Mouse (Mus musculus) stomach, embryonic 14.5 days (tissue): ENCODE measurements around the gene Rnf225. TPM values are rescaled to one million over a fixed set of nuclear protein-coding genes. Genes with fewer than 3 reads are reported as not detected.
"Not testable (repeated sequence)": the region's sequence is repeated elsewhere in the genome, so short reads cannot be mapped to it uniquely, and the experiment has no call there.

ENCODE experiments used
- ATAC-seq: fragments of 200-750 bp; cut with Nextera tagmentation; 2 replicates; pipeline ENCODE4 v1.8.0; 2017; ENCODE audit warnings: low read depth, moderate TSS enrichment; ENCODE audit not compliant: insufficient number of reproducible peaks, insufficient read depth, low FRiP score
- H3K27ac ChIP-seq: fragments of 300-500 bp; sonication (generic); 2 replicates; pipeline ENCODE4 v1.5.1; 2014; ENCODE audit warnings: mild to moderate bottlenecking, low read length, moderate library complexity, mixed read lengths
- H3K27me3 ChIP-seq: fragments of 300-500 bp; sonication (generic); 2 replicates; pipeline ENCODE4 v1.6.1; 2014; ENCODE audit warnings: low read length, control low read depth, mixed read lengths; ENCODE audit not compliant: control insufficient read depth, insufficient read depth
- H3K36me3 ChIP-seq: fragments of 300-500 bp; sonication (generic); 2 replicates; pipeline ENCODE4 v1.6.1; 2014; ENCODE audit warnings: mild to moderate bottlenecking, control low read depth, low read length, moderate library complexity, mixed read lengths; ENCODE audit not compliant: control insufficient read depth, insufficient read depth
- H3K4me1 ChIP-seq: fragments of 300-500 bp; sonication (generic); 2 replicates; pipeline ENCODE4 v1.6.1; 2014; ENCODE audit warnings: low read length, control low read depth, mixed read lengths; ENCODE audit not compliant: control insufficient read depth, insufficient read depth
- H3K4me2 ChIP-seq: fragments of 300-500 bp; sonication (generic); replicated peaks from 2 replicates; pipeline ENCODE4 v1.6.1; 2014; ENCODE audit warnings: low read depth, low read length, control low read depth
- H3K4me3 ChIP-seq: fragments of 300-500 bp; sonication (generic); 2 replicates; pipeline ENCODE4 v1.5.1; 2014; ENCODE audit warnings: low read depth, low read length, control low read depth
- H3K9ac ChIP-seq: fragments of 300-500 bp; sonication (generic); replicated peaks from 2 replicates; pipeline ENCODE4 v1.6.1; 2014; ENCODE audit warnings: low read depth, mild to moderate bottlenecking, control low read depth, low read length, moderate library complexity, mixed read lengths
- H3K9me3 ChIP-seq: fragments of 300-500 bp; sonication (generic); 2 replicates; pipeline ENCODE4 v1.6.1; 2016; ENCODE audit warnings: low read depth, low read length, control low read depth; ENCODE audit not compliant: control insufficient read depth
- WGBS: fragments of 180-500 bp; shearing (Covaris S2); extraction: QIAGEN DNeasy Blood & Tissue Kit; methylation state at CpG from one replicate; pipeline ENCODE4 v1.1.7; 2014; 5-methylcytosine and 5-hydroxymethylcytosine counted together
- polyA plus RNA-seq: library from polyadenylated mRNA; unstranded; fragments of >200 nt; fragmentation: Nextera tagmentation; extraction: Ambion mirVana; gene quantifications from 2 replicates; pipeline ENCODE4 v1.2.1, GENCODE M21; 2014

Rnf225 gene
- polyA plus RNA-seq, 1 experiment from 2014 or later = 1.4 TPM

DNA sequence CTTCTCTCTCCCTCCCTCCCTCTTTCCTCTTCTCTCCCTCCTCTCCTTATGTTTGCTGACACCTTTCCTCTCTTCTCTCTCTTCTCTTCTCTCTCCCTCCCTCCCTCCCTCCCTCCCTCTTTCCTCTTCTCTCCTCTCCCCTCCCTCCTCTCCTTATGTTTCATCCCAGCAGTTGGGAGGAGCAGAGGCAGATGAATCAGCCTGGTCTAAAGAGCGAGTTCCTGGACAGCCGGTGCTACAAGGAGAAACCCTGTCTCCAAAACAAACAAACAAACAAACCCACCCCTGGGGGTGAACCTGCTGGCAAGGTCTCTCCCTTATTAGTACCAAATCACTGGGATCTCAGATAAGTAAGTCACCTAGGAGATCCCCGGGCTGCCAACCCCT, 5.9 kb upstream of the Rnf225 start:
- peaks cover 34% of the 10 kb centered on the region for H3K36me3 ChIP-seq
- H3K27ac ChIP-seq = peak overlapping the region; percentile 97
- H3K27me3 ChIP-seq = no peaks in the 10 kb centered on the region
- H3K4me2 ChIP-seq = peak overlapping the region; percentile 74
- H3K9me3 ChIP-seq = no peaks in the 10 kb centered on the region
- no peak for ATAC-seq
- 3% methylated on average over 3 of the region's 3 CpGs for WGBS
- peak overlapping the region; percentile 65 for H3K9ac ChIP-seq
- peaks cover 11% of the 10 kb centered on the region for H3K4me1 ChIP-seq
- peak overlapping the region; percentile 87 for H3K4me3 ChIP-seq

GRCm38 (mm10) chr7:12921705-12922465, 5.3 kb upstream of the Rnf225 start, which contains the start of gene Rps5:
TSS of gene Rps5 (plus strand) at chr7:12922290.
- H3K27ac ChIP-seq = peak within 1 kb of the TSS; percentile 97
- peak within 1 kb of the TSS; percentile 93 for H3K4me2 ChIP-seq
- H3K4me1 ChIP-seq = peaks cover 11% of the 10 kb centered on the region
- H3K36me3 ChIP-seq = peaks cover 40% of the 10 kb centered on the region
- no peaks in the 10 kb centered on the region for H3K9me3 ChIP-seq
- peak within 1 kb of the TSS; percentile 89 for H3K9ac ChIP-seq
- H3K27me3 ChIP-seq = no peaks in the 10 kb centered on the region
- under 1% methylated on average over 55 of the region's 55 CpGs for WGBS
- peak within 1 kb of the TSS; percentile 87 for H3K4me3 ChIP-seq
- ATAC-seq = peak; percentile 98

GRCm38 (mm10) chr7:12922729-12923128, 4.5 kb upstream of the Rnf225 start:
- H3K36me3 ChIP-seq = peaks cover 40% of the 10 kb centered on the region
- no peak for ATAC-seq
- H3K9me3 ChIP-seq = no peaks in the 10 kb centered on the region
- peak overlapping the region; percentile 89 for H3K9ac ChIP-seq
- whole genome bisulfite sequencing = 4% methylated on average over 8 of the region's 8 CpGs
- H3K4me2 ChIP-seq = peak overlapping the region; percentile 93
- H3K27me3 ChIP-seq = no peaks in the 10 kb centered on the region
- peak overlapping the region; percentile 87 for H3K4me3 ChIP-seq
- peak overlapping the region; percentile 11; the same call in 1 of the 2 replicates for H3K27ac ChIP-seq
- peaks cover 11% of the 10 kb centered on the region for H3K4me1 ChIP-seq

GRCm38 (mm10) chr7:12926316-12926715, 900 bp upstream of the Rnf225 start:
- no peak overlapping the region for H3K4me2 ChIP-seq
- no peak for ATAC-seq
- H3K9ac ChIP-seq = no peak overlapping the region
- H3K9me3 ChIP-seq = no peaks in the 10 kb centered on the region
- peaks cover 16% of the 10 kb centered on the region for H3K4me1 ChIP-seq
- H3K36me3 ChIP-seq = peaks cover 40% of the 10 kb centered on the region
- 83% methylated on average over 7 of the region's 7 CpGs for WGBS
- H3K4me3 ChIP-seq = no peak overlapping the region
- no peak overlapping the region for H3K27ac ChIP-seq
- H3K27me3 ChIP-seq = no peaks in the 10 kb centered on the region

DNA sequence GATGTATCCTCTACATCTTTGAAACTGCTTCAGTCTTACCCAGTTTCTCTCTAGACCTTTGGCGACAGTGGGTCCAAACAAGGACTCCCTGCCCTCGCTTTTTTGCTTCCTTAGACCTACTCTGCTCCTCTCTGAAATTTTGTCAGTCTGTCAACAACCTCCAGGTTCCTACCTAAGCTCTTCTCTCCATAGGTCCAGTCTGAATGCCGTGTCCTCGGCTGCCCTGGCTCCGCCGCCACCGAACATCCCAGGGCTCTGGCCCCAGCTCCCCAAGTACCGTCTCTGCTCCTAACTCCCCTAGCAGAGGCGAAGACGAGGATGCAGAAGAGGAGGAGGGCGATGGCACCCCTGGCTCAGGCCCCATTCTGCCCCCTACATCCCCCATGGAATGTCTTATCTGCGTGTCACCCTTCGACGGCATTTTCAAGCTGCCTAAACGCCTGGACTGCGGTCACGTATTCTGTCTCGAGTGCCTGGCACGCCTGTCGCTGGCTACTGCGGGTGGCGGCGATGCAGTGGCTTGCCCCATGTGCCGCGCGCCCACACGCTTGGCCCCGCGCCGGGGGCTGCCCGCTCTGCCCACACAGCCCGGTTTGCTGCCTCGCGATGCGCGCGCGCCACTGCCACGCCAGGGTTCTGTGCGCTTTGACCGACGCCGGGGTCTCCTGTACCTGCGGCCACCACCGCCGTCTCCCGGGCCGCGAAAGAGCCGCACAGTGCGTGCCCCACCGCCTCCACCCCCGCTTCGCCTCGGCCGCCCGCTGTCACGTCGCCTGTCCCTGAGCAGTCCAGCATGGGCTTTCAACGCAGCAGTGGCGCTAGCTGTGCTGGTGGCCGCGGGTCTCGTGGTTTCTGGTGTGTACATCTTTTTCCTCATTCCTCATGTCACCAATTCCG, 725 bp downstream of the Rnf225 start:
- peak; percentile 39; the same call in 1 of the 2 replicates for ATAC-seq
- no peaks in the 10 kb centered on the region for H3K9me3 ChIP-seq
- H3K4me2 ChIP-seq = peak overlapping the region; percentile 72
- peak overlapping the region; percentile 40 for H3K9ac ChIP-seq
- H3K27ac ChIP-seq = no peak overlapping the region
- peak overlapping the region; percentile 31 for H3K4me3 ChIP-seq
- peaks cover 40% of the 10 kb centered on the region for H3K36me3 ChIP-seq
- peaks cover 15% of the 10 kb centered on the region for H3K4me1 ChIP-seq
- no peaks in the 10 kb centered on the region for H3K27me3 ChIP-seq
- 4% methylated on average over 65 of the region's 65 CpGs for WGBS

GRCm38 (mm10) chr7:12933615-12934140, 6.5 kb downstream of the Rnf225 start:
- Histone ChIP-seq H3K4me1 (no peaks in the 10 kb centered on the region), H3K4me3 (no peak overlapping the region), H3K9ac (no peak overlapping the region), H3K27me3 (no peaks in the 10 kb centered on the region), H3K4me2 (no peak overlapping the region), H3K36me3 (no peaks in the 10 kb centered on the region), H3K9me3 (no peaks in the 10 kb centered on the region), H3K27ac (no peak overlapping the region)
- 74% methylated on average over 4 of the region's 4 CpGs for WGBS
- no peak for ATAC-seq

GRCm38 (mm10) chr7:12934808-12935207, 7.6 kb downstream of the Rnf225 start:
- ATAC-seq = no peak
- WGBS = 65% methylated on average over 3 of the region's 3 CpGs
- no peaks in the 10 kb centered on the region for H3K4me1 ChIP-seq

DNA sequence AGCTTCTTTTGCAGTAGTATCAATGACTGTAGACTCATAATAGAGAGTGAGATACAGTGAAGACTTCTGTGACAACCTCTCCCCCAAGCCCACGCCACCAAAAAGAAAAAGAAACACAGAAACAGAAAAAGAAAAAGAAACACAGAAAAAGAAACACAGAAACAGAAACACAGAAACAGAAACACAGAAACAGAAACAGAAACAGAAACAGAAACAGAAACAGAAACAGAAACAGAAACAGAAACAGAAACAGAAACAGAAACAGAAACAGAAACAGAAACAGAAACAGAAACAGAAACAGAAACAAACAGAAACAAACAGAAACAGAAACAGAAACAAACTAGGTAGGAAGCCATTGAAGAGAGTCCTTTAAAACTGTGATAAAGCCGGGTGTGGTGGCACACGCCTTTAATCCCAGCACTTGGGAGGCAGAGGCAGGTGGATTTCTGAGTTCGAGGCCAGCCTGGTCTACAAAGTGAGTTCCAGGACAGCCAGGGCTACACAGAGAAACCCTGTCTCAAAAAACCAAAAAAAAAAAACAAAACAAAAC, 10.1 kb downstream of the Rnf225 start:
- not testable (repeated sequence) for H3K27ac ChIP-seq, H3K36me3 ChIP-seq, H3K27me3 ChIP-seq, ATAC-seq, H3K9ac ChIP-seq, H3K4me3 ChIP-seq, H3K9me3 ChIP-seq, H3K4me1 ChIP-seq, H3K4me2 ChIP-seq
- WGBS = 92% methylated on average over 3 of the region's 4 CpGs

More at GRCm38 (mm10) chr7:12934808-12935207, 7.6 kb downstream of the Rnf225 start:
- H3K27me3 ChIP-seq = no peaks in the 10 kb centered on the region
- no peak overlapping the region for H3K4me3 ChIP-seq
- no peaks in the 10 kb centered on the region for H3K9me3 ChIP-seq
- no peaks in the 10 kb centered on the region for H3K36me3 ChIP-seq
- H3K27ac ChIP-seq = no peak overlapping the region
- H3K4me2 ChIP-seq = no peak overlapping the region
- H3K9ac ChIP-seq = no peak overlapping the region
